Mouse (Mus musculus) heart, postnatal 0 days (tissue): ENCODE data around the gene 1700003F12Rik.

Experiments used
- CTCF ChIP-seq: IDR thresholded peaks from 2 replicates; pipeline ENCODE4 v1.5.1; 2016; ENCODE audit warnings: antibody characterized with exemption, control low read depth, low read depth
- EP300 ChIP-seq: IDR thresholded peaks from 2 replicates; pipeline ENCODE4 v1.6.1; 2016; ENCODE audit warnings: antibody characterized with exemption, low read depth

DNA sequence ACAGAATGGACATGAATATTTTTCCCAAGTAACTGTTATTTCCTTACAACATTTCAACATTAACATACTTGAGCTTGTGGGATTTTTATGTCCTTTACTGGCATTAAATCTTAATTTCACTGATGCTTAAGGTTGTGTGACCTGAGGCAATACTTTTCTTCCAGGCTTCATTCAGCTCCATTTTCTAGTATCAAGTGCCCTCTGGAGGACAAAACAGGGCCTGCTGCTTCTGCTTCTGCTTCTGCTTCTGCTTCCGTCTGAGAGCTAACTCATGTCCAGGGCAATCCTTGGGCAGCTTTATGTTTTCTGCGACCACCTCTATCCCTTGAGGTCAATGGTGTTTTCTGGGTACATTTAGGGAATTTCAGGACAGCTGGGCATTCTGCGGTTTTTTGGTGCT, 7.2 kb upstream of the 1700003F12Rik start:
- TF ChIP-seq CTCF = peak; percentile 67
- TF ChIP-seq EP300 = no peak
